Mouse (Mus musculus): ENCODE data around the gene Usp16. TPM values are rescaled to one million over a fixed set of nuclear protein-coding genes. Genes with fewer than 3 reads are reported as not detected.

The Usp16 gene
- polyA plus RNA-seq, 1 experiment from 2014 or later: 42.4 TPM

Other genes with a start within 250 kb of the Usp16 start
- 19.4 and 22.9 TPM in 2 replicates for gene N6amt1, start 100.5 kb upstream of the Usp16 start, polyA plus RNA-seq (2016; fragmentation: Nextera tagmentation; extraction: Ambion mirVana)
- 29.3 and 34.8 TPM in 2 replicates for gene Ltn1, start 22.1 kb upstream of the Usp16 start, polyA plus RNA-seq (2016; fragmentation: Nextera tagmentation; extraction: Ambion mirVana)
- gene Rwdd2b, start 14.1 kb upstream of the Usp16 start, polyA plus RNA-seq (2016; fragmentation: Nextera tagmentation; extraction: Ambion mirVana): 10.0 and 12.0 TPM in 2 replicates
- gene Cct8, start 41.2 kb downstream of the Usp16 start, polyA plus RNA-seq (2016; fragmentation: Nextera tagmentation; extraction: Ambion mirVana): 664 and 718 TPM in 2 replicates
- gene Map3k7cl, start 98.6 kb downstream of the Usp16 start, polyA plus RNA-seq (2016; fragmentation: Nextera tagmentation; extraction: Ambion mirVana): not detected in 2 replicates
- 12.5 and 15.4 TPM in 2 replicates for gene Bach1, start 244.2 kb downstream of the Usp16 start, polyA plus RNA-seq (2016; fragmentation: Nextera tagmentation; extraction: Ambion mirVana)

All from limb, embryonic 10.5 days (tissue).